Mouse (Mus musculus): ENCODE measurements around the gene Gm45140. TPM values are rescaled to one million over a fixed set of nuclear protein-coding genes. Genes with fewer than 3 reads are reported as not detected.

Gene Gm45140
- polyA plus RNA-seq, 1 experiment from 2014 or later, result 3.5 TPM

DNA sequence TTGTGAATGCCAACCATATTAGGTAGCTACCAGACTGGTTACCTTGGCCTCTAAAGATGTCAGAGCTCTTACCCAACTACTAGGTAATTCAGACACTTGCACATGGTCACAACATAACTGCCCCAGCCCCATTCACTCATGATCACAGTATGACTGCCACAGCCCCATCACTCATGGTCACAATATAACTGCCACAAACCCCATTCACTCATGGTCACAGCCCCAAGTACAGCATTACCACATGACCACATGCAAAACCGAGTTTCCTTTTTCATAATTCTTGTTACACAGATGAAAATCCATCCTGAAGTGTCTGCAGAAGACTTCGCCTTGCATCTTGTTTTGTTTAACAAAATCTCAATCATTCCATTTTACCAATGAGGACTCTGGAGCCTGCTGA is 87.5 kb downstream of the Gm45140 start:
- Histone ChIP-seq H3K4me1 (replicated peaks; ENCODE audit: control insufficient read depth, insufficient read depth, low read length) (peaks cover 16% of the 10 kb centered on the region), H3K9ac (ENCODE audit: low read length) (no peak overlapping the region), H3K27me3 (ENCODE audit: control insufficient read depth, insufficient read depth, low read depth, low read length) (no peaks in the 10 kb centered on the region), H3K27ac (ENCODE audit: low read length) (no peak overlapping the region), H3K4me3 (ENCODE audit: low read length) (no peak overlapping the region), H3K9me3 (ENCODE audit: control insufficient read depth, low read length) (no peaks in the 10 kb centered on the region), H3K36me3 (ENCODE audit: control insufficient read depth, insufficient read depth, low read length) (no peaks in the 10 kb centered on the region), H3K4me2 (ENCODE audit: low read depth, low read length) (no peak overlapping the region)
- 70% methylated on average over 2 of the region's 2 CpGs for WGBS
- no peak for ATAC-seq (ENCODE audit: low read depth)

DNA sequence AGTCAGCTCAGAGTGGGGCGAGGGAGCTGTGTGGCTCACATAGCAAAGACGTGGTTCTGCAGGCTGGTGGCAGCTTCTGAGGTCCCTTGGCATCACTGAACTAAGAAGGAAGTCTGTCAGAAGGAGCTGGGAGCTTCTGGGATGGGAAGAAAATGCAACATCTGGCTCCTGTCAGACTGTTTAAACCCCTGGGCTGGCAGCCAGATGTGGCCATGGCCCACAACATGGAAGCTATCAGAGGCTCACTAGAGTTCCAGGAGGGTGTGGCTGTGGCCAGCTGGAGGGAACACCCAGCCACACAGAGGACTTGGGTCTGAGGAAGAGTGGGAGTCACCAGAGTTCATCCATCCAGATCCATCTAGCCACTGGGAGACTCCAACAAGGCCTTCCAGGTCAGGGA is 88.7 kb downstream of the Gm45140 start:
- H3K4me2 ChIP-seq (ENCODE audit: low read depth, low read length), result no peak overlapping the region
- ATAC-seq (ENCODE audit: low read depth), result peak; percentile 88
- 38% methylated on average over 2 of the region's 2 CpGs for WGBS
- no peaks in the 10 kb centered on the region for H3K36me3 ChIP-seq (ENCODE audit: control insufficient read depth, insufficient read depth, low read length)
- no peak overlapping the region for H3K4me3 ChIP-seq (ENCODE audit: low read length)
- no peak overlapping the region for H3K9ac ChIP-seq (ENCODE audit: low read length)
- no peaks in the 10 kb centered on the region for H3K27me3 ChIP-seq (ENCODE audit: control insufficient read depth, insufficient read depth, low read depth, low read length)
- H3K9me3 ChIP-seq (ENCODE audit: control insufficient read depth, low read length), result no peaks in the 10 kb centered on the region
- H3K4me1 ChIP-seq (replicated peaks; ENCODE audit: control insufficient read depth, insufficient read depth, low read length), result peaks cover 16% of the 10 kb centered on the region
- peak overlapping the region; percentile 65 for H3K27ac ChIP-seq (ENCODE audit: low read length)

DNA sequence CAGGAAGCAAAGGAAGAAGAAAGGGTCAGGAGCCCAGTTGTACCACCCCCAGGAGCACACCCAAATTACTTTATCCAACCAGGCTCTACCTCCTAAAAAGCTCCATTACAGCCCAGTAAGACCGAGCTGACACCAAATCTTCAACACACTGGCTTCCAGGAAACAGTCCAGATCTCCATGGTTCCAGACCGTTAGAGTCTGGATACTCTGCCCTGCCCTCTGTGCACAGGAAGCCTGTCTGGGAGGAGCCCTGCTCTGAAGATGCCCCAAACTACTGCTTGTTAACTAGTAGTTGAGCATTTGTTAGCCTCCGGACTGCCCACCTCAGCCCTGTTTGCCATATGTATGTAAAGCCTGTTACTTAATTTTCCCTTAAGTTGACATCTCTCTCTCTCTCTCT is 89.5 kb downstream of the Gm45140 start:
- H3K27ac ChIP-seq (ENCODE audit: low read length), result peak overlapping the region; percentile 48
- no peaks in the 10 kb centered on the region for H3K36me3 ChIP-seq (ENCODE audit: control insufficient read depth, insufficient read depth, low read length)
- WGBS, result 34% methylated on average over 3 of the region's 3 CpGs
- no peak overlapping the region for H3K4me3 ChIP-seq (ENCODE audit: low read length)
- no peaks in the 10 kb centered on the region for H3K9me3 ChIP-seq (ENCODE audit: control insufficient read depth, low read length)
- no peaks in the 10 kb centered on the region for H3K27me3 ChIP-seq (ENCODE audit: control insufficient read depth, insufficient read depth, low read depth, low read length)
- H3K9ac ChIP-seq (ENCODE audit: low read length), result no peak overlapping the region
- peak; percentile 51; the same call in 1 of the 2 replicates for ATAC-seq (ENCODE audit: low read depth)
- peaks cover 16% of the 10 kb centered on the region for H3K4me1 ChIP-seq (replicated peaks; ENCODE audit: control insufficient read depth, insufficient read depth, low read length)
- H3K4me2 ChIP-seq (ENCODE audit: low read depth, low read length), result no peak overlapping the region

DNA sequence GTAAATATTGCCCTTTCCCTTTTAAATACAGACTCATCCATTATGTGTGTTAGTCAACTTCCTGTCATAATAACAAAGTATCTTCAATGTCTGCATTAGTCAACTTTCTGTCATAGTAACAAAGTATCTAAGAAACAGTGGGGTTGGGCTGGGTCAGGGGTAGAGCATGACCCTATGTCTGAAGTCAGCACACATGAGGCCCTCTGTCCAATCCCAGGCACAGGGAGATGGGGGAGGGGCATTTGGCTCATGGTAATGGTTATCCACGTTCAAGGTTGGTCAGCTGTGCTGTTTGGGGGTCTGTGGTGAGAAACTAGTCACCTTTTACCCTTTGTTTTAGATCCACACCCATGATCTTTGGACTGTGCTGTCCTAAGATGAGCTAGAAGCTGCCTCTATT is 90.3 kb downstream of the Gm45140 start:
- Histone ChIP-seq H3K4me3 (ENCODE audit: low read length) (no peak overlapping the region), H3K36me3 (ENCODE audit: control insufficient read depth, insufficient read depth, low read length) (no peaks in the 10 kb centered on the region), H3K4me2 (ENCODE audit: low read depth, low read length) (no peak overlapping the region), H3K27me3 (ENCODE audit: control insufficient read depth, insufficient read depth, low read depth, low read length) (no peaks in the 10 kb centered on the region), H3K4me1 (replicated peaks; ENCODE audit: control insufficient read depth, insufficient read depth, low read length) (peaks cover 17% of the 10 kb centered on the region), H3K27ac (ENCODE audit: low read length) (0 out of 2 replicates have a peak overlapping the region, but pooled peaks have one; percentile 28), H3K9ac (ENCODE audit: low read length) (no peak overlapping the region), H3K9me3 (ENCODE audit: control insufficient read depth, low read length) (no peaks in the 10 kb centered on the region)
- 25% methylated on average over 1 of the region's 1 CpGs for WGBS
- no peak for ATAC-seq (ENCODE audit: low read depth)

DNA sequence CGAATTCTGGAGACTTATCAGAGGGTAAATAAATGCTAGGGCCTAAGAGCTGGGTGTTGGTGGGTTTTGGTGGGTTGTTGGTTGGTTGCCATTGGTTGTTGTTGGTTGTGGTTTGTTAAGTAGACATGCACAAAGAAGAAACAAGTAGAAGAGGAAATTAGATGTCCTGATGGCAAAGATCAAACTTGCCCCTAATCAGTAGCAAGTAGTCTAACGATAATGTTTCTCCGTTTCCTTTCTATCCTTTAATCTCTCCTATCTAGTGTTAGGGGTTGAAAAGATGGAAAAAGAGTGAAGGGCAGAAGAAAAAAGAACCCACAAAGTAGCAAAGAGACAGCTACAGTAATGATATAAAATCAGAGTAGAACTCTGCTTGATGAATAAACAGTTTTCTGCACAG is 91.0 kb downstream of the Gm45140 start:
- Histone ChIP-seq H3K4me3 (ENCODE audit: low read length) (no peak overlapping the region), H3K4me2 (ENCODE audit: low read depth, low read length) (no peak overlapping the region), H3K4me1 (replicated peaks; ENCODE audit: control insufficient read depth, insufficient read depth, low read length) (peaks cover 18% of the 10 kb centered on the region), H3K9me3 (ENCODE audit: control insufficient read depth, low read length) (no peaks in the 10 kb centered on the region), H3K27me3 (ENCODE audit: control insufficient read depth, insufficient read depth, low read depth, low read length) (no peaks in the 10 kb centered on the region), H3K27ac (ENCODE audit: low read length) (no peak overlapping the region), H3K9ac (ENCODE audit: low read length) (no peak overlapping the region), H3K36me3 (ENCODE audit: control insufficient read depth, insufficient read depth, low read length) (no peaks in the 10 kb centered on the region)
- no peak for ATAC-seq (ENCODE audit: low read depth)
- 71% methylated on average over 3 of the region's 3 CpGs for WGBS

DNA sequence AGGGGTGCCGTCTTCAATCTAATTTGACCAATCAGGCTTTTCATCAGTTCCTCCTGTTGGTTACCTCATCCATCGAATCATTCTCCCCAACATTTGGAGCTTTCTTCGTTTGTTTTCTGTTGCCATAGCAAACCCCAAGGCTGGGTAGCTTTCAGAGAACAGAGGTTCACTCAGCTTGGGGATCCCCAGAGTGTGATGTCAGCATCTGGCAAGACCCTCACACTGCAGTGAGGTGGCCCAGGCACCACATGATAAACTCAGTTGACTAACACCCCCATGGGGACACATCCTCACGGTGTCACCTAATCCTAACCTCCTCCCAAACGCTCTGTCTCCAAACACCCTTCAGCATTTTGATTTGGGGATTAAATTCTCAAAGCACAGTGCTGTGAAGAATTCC is 92.3 kb downstream of the Gm45140 start:
- Histone ChIP-seq H3K9me3 (ENCODE audit: control insufficient read depth, low read length) (no peaks in the 10 kb centered on the region), H3K36me3 (ENCODE audit: control insufficient read depth, insufficient read depth, low read length) (no peaks in the 10 kb centered on the region), H3K27me3 (ENCODE audit: control insufficient read depth, insufficient read depth, low read depth, low read length) (no peaks in the 10 kb centered on the region), H3K4me3 (ENCODE audit: low read length) (no peak overlapping the region), H3K9ac (ENCODE audit: low read length) (no peak overlapping the region), H3K4me2 (ENCODE audit: low read depth, low read length) (no peak overlapping the region), H3K27ac (ENCODE audit: low read length) (no peak overlapping the region), H3K4me1 (replicated peaks; ENCODE audit: control insufficient read depth, insufficient read depth, low read length) (peaks cover 26% of the 10 kb centered on the region)
- 73% methylated on average over 5 of the region's 5 CpGs for WGBS
- no peak for ATAC-seq (ENCODE audit: low read depth)

DNA sequence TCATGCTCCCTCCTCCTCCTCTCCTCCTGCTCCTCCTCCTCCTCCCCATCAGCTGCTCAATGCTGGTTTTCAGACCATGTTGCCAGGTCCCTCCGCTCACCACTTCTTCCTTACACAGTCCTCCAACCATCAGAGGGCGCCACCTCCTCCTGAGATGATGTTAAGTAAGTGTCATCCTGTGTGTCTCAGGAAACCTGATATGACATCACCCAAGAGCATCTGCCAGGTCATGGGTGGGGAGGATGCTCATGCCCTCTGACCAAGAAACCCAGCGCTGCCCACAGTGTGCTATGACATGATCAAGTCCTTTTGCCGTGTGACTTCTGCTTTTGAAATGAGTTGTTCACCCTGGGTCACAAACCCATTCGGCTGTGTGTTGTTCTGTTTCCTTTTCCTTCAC is 92.8 kb downstream of the Gm45140 start:
- Histone ChIP-seq H3K27me3 (ENCODE audit: control insufficient read depth, insufficient read depth, low read depth, low read length) (no peaks in the 10 kb centered on the region), H3K4me2 (ENCODE audit: low read depth, low read length) (no peak overlapping the region), H3K9ac (ENCODE audit: low read length) (no peak overlapping the region), H3K9me3 (ENCODE audit: control insufficient read depth, low read length) (no peaks in the 10 kb centered on the region), H3K27ac (ENCODE audit: low read length) (no peak overlapping the region), H3K4me3 (ENCODE audit: low read length) (no peak overlapping the region), H3K4me1 (replicated peaks; ENCODE audit: control insufficient read depth, insufficient read depth, low read length) (peaks cover 29% of the 10 kb centered on the region), H3K36me3 (ENCODE audit: control insufficient read depth, insufficient read depth, low read length) (no peaks in the 10 kb centered on the region)
- WGBS, result 80% methylated on average over 5 of the region's 5 CpGs
- no peak for ATAC-seq (ENCODE audit: low read depth)

DNA sequence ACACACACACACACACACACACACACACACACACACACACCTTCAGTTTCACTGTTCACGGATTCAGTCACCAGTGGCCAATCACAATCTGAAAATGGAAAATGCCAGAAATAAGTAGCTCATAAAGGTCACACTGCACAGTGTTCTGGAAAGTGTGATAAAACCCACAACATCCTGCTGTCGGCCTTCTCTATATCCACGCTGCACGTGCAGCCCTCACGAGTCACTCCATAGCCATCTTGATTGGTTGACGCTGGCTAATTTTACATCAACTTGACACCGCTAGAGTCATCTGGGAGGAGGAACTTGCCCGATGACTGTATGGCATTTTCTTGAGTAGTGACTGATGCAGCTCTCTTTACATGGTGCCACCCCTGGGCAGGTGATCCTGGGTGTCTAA is 93.6 kb downstream of the Gm45140 start:
- H3K27me3 ChIP-seq (ENCODE audit: control insufficient read depth, insufficient read depth, low read depth, low read length), result no peaks in the 10 kb centered on the region
- no peak overlapping the region for H3K27ac ChIP-seq (ENCODE audit: low read length)
- no peak overlapping the region for H3K4me3 ChIP-seq (ENCODE audit: low read length)
- H3K9ac ChIP-seq (ENCODE audit: low read length), result no peak overlapping the region
- no peaks in the 10 kb centered on the region for H3K36me3 ChIP-seq (ENCODE audit: control insufficient read depth, insufficient read depth, low read length)
- 80% methylated on average over 8 of the region's 8 CpGs for WGBS
- no peak for ATAC-seq (ENCODE audit: low read depth)
- H3K4me2 ChIP-seq (ENCODE audit: low read depth, low read length), result no peak overlapping the region
- no peaks in the 10 kb centered on the region for H3K9me3 ChIP-seq (ENCODE audit: control insufficient read depth, low read length)
- H3K4me1 ChIP-seq (replicated peaks; ENCODE audit: control insufficient read depth, insufficient read depth, low read length), result peaks cover 27% of the 10 kb centered on the region

DNA sequence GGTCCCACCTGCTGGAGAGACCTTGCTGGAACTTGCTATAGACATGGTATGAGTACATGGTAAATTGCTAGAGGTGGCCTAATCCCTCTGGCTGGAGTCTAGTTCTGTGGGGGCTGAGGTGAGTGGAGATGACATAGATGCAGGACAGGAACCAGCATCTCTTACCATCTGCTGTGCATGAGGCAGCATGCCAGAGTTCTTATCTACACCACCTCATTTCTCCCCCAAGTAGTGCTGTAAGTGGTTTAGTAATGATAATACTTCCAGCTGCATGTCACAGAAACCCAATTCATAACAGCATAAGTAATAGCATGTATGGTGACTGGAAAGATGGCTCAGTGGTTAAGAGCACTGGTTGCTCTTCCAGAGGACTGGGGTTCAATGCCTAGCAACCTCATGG is 95.1 kb downstream of the Gm45140 start:
- H3K4me2 ChIP-seq (ENCODE audit: low read depth, low read length), result no peak overlapping the region
- no peaks in the 10 kb centered on the region for H3K9me3 ChIP-seq (ENCODE audit: control insufficient read depth, low read length)
- H3K9ac ChIP-seq (ENCODE audit: low read length), result no peak overlapping the region
- H3K36me3 ChIP-seq (ENCODE audit: control insufficient read depth, insufficient read depth, low read length), result no peaks in the 10 kb centered on the region
- no peak overlapping the region for H3K4me3 ChIP-seq (ENCODE audit: low read length)
- ATAC-seq (ENCODE audit: low read depth), result no peak
- H3K4me1 ChIP-seq (replicated peaks; ENCODE audit: control insufficient read depth, insufficient read depth, low read length), result peaks cover 19% of the 10 kb centered on the region
- H3K27ac ChIP-seq (ENCODE audit: low read length), result no peak overlapping the region
- no peaks in the 10 kb centered on the region for H3K27me3 ChIP-seq (ENCODE audit: control insufficient read depth, insufficient read depth, low read depth, low read length)

DNA sequence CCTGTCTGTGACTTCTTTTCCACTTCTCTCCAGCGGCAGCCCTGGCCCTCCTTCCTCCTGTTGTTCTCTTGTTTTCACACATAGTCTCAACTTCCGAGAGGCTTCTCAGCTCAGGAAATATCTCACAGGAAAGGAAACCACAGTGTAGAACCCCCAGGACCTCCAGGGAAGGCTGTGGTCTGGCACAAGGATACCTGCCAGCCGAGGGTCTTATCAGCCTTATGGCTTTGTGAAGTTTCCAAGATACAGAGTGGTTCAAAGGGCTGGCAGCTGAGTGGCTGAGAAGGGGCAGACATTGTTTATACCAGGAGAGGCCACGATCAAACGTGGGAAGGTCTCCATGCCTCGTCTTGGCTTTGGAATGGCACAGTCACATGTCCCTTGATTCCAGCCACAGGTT is 95.7 kb downstream of the Gm45140 start:
- Histone ChIP-seq H3K4me1 (replicated peaks; ENCODE audit: control insufficient read depth, insufficient read depth, low read length) (peaks cover 14% of the 10 kb centered on the region), H3K4me2 (ENCODE audit: low read depth, low read length) (no peak overlapping the region), H3K27ac (ENCODE audit: low read length) (peak overlapping the region; percentile 23; the same call in 1 of the 2 replicates), H3K27me3 (ENCODE audit: control insufficient read depth, insufficient read depth, low read depth, low read length) (no peaks in the 10 kb centered on the region), H3K4me3 (ENCODE audit: low read length) (no peak overlapping the region), H3K9ac (ENCODE audit: low read length) (0 out of 2 replicates have a peak overlapping the region, but pooled peaks have one; percentile 2), H3K9me3 (ENCODE audit: control insufficient read depth, low read length) (no peaks in the 10 kb centered on the region), H3K36me3 (ENCODE audit: control insufficient read depth, insufficient read depth, low read length) (no peaks in the 10 kb centered on the region)
- ATAC-seq (ENCODE audit: low read depth), result no peak
- WGBS, result 21% methylated on average over 6 of the region's 6 CpGs
